Mouse (Mus musculus) erythroid progenitor cell, adult 5-6 weeks (primary cell): ENCODE data around the gene Wdr74. TPM values are rescaled to one million over a fixed set of nuclear protein-coding genes. Genes with fewer than 3 reads are reported as not detected.
"Not testable (repeated sequence)": the region's sequence is repeated elsewhere in the genome, so short reads cannot be mapped to it uniquely, and the experiment has no call there.

ENCODE experiments used
- ATAC-seq: replicated peaks from 2 replicates; pipeline ENCODE4 v1.8.0; 2016; ENCODE audit warnings: moderate number of reproducible peaks, mild to moderate bottlenecking, moderate TSS enrichment, inconsistent platforms; ENCODE audit not compliant: poor library complexity, low FRiP score, severe bottlenecking
- total RNA-seq, 2 experiments: library from RNA; stranded (forward) in 1 of 2; stranded (reverse) in 1 of 2; fragments of 150-400 nt in 1 of 2; fragments of 186-747, 209-891 nt in 1 of 2; gene quantifications; 2 replicates each; pipeline versions ENCODE4 v1.2.3 to v1.2.4; 2015 to 2017; ENCODE audit warnings: low replicate concordance in 2 of 2

The Wdr74 gene
- total RNA-seq, 2 experiments from 2014 or later, result 10.7 to 28.9 TPM

DNA sequence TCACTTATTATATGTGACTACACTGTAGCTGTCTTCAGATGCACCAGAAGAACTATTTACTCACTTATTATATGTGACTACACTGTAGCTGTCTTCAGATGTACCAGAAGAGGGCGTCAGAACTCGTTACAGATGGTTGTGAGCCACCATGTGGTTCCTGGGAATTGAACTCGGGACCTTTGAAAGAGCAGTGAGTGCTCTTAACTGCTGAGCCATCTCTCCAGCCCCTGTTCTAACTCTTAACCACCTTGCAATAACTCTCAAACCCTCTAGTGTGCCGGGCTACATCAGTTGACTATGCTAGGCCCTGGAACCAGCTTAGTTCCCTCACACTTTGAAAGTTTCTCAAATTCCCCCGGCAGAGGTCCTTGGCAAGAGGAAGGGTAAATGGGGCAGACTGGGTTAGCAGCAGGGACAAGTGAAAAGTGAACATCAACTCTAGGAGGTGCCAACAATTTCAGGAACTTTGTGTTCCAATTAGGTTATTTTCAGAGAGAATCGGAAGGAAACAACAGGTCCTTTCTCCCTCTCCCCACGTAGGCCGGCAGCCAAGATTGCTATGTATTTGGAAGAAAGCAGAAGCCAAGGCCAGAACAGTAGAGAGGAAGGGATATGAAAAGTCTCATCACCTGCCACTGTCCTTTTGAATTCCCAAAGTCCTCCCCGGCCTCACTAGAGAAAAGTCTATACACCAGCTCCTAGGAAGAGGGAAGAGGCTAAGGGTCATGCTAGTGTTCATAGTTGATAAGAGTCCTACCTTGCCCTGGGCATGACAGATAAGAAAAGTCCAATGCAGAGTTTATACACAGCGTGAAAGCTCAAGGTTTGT is 20.8 kb upstream of the Wdr74 start:
- peak; percentile 67 for ATAC-seq

DNA sequence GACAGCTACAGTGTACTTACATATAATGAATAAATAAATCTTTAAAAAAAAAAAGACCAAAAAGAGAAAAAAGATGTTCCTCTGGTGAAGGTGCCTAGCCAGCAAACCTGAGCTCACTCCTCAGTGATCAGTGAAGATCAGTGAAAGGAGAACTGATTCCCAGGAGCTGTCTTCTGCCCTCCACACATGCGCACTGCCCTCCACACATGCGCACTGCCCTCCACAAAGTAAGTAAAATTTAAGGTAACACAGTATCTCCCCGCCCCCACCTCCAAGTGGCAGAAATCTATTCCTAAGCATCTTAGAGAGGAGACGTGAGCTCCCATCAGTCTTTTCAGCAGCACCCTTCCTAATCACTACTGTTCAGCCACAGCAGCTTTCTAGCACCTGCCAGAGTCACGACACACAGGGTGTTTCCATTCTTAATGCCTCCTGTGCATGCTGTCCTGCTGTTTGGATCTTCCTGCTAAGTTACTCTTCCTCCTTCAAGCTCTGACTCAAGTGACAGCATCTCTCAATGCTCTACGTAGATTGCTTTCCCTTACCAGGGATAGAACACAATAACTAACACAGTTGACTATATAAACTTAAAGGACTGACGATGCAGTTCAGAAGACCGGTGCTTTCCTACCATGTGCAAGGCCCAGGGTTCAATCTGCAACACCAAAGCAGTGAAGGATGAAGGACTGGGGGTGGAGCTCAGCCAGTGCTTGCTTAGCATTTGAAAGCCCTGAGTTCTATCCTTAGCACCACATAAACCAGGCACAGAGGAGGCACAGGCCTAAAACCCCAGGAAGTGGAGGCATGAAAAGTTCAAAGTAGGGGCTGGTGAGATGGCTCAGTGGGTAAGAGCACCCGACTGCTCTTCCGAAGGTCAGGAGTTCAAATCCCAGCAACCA is 19.5 kb upstream of the Wdr74 start:
- ATAC-seq, result peak; percentile 26; the same call in 1 of the 2 replicates

DNA sequence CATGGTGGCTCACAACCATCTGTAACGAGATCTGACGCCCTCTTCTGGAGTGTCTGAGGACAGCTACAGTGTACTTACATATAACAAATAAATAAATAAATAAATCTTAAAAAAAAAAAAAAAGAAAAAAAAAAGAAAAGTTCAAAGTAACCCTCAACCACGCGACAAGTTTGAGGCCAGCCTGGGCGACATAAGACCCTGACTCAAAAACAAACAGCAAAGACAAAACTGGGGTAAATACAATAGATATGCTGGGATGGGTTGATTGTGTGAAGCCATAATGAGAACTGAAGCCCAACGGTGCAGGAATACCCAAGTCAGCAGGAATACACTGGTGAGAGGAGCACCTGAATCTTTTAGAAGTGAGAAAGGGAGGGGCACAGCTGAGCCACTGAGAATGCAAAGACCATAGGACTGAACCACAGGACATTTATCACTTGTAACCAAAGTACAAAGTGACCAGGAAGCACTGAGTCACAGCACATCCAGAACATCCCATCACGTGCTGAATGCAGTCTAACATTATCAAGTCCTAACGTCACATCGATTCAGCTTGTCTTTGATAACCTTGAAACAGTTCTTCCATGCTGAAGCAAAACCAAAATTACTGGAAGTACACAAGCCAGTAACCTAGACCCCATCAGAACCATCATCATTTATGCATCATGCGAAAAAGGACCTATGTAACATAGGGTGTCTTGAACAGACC is 18.7 kb upstream of the Wdr74 start:
- ATAC-seq, result no peak

DNA sequence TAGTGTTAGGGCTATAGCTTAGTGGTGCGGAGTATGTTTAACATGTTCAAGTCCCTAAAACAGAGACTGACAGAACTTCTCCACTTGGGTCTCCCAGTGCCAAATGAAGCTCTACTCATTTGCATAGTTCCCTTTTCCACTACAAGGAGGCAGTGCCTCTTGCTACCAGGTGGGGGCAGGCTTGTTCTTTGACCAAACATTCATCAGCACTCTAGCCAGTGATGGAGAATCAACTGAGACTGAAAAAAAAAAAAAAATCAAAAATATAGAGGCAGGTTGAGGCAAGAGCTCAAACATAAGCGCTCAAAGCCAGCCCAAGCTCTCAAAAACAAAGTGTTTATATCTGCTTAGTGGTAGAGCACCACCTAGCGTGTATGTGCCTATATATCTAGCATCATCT is 17.3 kb upstream of the Wdr74 start:
- peak; percentile 48 for ATAC-seq

DNA sequence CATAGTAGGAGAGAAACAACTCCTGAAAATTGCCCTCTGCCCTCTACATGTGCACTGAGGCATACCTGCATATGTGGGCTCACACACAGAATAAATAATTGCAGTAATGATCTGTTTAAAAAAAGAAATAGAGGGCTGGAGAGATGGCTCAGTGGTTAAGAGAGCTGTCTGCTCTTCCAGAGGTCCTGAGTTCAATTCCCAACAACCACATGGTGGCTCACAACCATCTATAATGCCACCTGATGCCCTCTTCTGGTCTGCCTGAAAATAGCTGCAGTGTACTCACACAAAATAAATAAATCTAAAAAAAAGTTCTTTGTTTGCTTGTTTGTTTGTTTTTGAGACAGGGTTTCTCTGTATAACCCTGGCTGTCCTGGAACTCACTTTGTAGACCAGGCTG is 16.6 kb upstream of the Wdr74 start:
- ATAC-seq, result not testable (repeated sequence)

DNA sequence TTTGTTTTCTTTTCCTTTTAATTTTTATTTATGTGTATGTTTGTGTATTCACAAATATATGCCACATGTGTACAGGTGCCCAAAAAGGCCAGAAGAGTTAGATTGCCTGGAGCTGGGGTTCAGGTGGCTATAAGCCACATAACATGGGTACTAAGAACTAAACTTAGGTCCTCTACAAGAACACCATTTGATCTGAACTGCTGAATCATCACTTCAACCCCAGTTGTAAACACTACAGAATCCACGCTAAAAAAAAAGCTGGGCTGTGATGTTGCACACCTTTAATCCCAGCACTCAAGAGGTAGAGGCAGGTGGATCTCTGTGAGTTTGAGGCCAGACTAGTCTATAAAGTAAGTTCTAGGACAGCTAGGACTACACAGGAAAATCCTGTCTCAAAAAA is 14.2 kb upstream of the Wdr74 start:
- no peak for ATAC-seq

DNA sequence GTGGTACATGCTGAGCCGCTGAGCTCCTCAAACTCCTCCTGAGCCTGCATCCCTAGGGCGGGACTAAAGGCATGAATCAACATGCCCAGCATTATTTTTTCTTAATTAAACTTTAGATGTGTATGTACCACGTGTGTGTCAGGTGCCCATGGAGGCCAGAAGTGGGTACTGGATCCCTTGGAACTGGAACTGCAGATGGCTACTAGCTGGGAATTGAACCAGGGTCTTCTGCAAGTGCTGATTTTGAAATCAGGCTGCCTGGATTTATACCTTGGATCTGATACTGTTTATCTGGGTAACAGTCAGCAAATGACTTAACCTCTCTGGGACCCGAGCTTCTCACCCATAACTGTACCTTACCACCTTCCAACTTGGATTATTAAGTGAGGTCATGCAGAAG is 13.6 kb upstream of the Wdr74 start:
- no peak for ATAC-seq

DNA sequence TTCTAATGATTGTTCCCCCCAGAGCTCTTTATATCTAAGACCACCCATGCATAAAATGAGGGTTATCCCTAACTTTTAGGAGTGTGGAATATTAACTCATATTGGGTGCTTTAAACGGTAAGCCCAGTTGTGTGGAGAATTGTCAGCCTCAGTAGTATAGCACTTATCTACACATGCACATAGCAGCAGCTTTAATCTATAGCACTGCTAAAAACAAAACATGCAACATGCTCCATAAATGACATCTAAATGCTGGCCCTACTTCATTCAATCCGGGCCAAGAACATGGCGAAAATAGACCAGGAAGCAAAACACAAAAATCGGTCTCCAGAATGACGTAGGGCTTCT is 13.1 kb upstream of the Wdr74 start:
- peak; percentile 16 for ATAC-seq

DNA sequence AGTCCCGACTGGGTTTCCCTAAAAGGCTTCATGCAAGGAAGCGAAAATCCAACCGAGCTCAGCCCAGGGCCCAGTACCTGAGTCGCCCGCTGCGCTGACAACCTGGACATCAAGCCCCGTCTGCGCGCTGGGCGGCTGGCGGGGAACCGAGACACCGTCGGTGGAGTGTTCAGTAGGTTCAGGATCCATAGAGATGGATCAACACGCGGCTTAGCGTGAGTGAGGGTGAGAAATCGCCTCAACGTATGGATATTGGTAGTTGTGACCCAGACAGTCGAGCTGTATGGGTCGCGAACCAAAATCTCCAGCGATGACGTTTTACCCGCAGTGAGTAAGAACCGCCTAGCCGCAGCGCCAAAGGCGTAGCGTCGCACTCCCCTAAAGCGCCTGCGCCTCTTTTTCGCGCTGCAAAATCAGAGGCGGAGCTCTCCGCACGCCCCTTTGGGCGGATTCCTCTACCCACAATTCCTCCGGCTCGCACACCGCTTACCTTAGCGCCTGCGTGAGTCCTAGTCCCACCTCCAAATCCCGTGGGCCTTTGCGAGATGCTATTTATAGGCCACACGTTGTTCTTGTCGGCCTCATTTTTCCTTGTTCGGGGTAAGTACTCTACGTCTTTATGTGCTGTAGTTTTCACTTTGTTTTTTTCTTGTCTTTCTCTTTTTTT is 12.6 kb upstream of the Wdr74 start, which contains the start of gene Slc3a2:
Gene Slc3a2, minus strand, starts transcription at position 463 of the 667 bp plus-strand sequence.
- peak; percentile 89 for ATAC-seq

DNA sequence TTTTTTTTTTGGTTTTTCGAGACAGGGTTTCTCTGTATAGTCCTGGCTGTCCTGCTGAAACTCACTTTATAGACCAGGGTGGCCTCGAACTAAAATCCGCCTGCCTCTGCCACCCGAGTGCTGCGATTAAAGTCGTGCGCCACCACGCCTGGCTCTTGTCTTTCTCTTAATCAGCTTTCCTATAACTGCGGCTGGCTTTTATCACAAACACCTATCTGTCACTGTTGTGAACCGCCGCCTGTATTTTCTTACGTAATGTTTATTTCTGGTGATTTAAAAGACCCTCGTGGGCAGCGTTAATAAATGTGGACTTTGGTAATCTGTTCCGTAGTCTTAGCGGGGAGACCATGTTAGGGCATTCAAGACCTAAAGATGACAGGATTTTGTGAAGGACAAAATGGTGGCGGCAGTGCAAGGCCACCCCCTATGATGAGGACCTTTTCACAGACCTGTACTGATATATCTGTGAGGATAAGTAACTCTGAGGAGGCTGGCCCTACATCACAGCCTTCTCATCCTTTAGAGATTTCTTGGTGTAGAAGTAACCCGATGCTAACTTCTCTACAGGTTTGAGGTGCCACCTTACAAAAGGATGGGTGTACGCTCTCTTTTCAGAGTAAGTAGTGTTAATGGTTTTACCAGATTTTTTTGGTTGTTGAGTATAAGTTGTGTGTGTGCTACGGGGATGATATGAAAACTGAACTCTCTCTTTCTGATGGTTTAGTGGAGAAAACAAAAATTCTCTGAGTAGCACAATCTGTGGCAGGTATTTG is 11.9 kb upstream of the Wdr74 start:
- 0 out of 2 replicates have a peak, but pooled peaks have one; percentile 17 for ATAC-seq

DNA sequence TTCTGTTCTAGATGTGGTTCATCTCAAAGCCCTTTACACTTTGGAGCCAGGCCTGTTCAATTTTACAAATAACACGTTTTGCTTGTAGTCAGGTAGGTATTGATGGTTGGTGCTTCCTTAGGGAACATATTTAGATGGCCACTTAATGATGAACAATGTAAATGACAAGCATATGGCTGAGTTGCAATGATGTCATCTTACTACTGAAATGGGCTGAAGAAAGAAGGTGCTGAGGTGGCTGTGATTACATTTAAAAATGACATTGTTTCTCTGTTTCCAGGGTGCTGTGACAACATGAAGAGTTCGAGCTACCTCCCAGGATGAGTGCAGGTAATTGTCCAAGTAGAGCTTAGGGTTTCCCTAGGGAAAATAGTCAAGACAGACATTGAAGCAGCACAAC is 11.2 kb upstream of the Wdr74 start:
- ATAC-seq, result no peak

DNA sequence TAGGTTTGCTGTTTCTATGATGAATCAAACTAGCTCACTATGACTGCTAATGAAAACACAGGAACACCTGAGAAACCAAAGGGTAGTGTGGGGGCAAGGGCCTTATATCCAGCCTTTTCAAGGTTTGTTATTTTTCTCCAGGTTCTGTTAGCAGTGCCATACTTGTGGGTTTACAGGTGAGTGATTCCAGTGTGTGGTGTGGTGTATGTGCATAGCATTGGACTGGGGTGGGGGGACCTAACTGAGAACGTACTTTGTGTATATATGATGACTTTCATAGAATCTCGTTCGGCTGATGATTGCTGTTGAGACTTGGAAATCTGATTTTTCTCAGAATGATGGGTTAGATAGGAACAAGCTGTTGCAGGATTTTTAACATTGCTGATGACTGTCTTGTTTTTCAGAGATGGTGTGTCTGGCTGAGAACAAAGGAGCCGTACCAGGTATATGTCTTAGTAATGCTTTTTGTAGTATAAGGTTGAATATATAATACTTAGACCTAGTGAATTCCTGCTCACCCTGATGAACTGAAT is 10.5 kb upstream of the Wdr74 start:
- ATAC-seq, result no peak

DNA sequence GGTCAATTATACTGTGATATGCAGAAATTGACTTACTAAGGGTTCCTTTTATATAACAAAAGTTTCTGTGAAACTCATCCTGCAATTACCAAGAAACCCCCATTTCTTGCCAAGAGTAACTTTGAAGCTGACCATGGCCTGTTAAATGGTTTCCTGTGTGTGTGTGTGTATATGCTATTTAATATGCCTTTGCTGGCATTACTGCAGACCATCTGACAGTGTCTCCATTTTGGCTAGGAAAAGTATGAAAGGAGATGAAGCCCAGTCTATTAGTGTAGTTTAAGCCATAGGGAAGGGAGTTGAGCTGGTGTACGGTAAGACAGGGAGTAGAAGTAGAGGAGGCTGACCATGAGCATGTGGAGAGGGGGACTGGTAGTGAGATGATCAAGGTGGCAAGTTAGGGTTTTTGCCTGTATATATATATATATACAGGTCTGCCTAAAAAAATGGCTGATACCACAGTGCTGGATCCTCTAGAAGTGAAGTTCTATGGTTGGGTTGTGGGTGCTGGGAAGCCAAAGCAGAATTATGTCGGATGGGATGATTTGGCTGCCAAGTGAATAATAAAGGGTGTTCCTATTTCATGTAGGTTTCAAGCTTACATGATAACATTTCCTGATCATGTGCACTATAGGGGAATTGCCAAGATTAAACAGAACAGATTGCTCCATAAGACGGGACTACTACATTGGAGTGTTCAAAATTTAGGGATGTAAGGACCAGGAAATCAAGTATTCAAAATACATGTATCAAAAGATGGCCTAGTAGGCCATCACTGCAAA is 8.8 kb upstream of the Wdr74 start:
- ATAC-seq, result no peak

DNA sequence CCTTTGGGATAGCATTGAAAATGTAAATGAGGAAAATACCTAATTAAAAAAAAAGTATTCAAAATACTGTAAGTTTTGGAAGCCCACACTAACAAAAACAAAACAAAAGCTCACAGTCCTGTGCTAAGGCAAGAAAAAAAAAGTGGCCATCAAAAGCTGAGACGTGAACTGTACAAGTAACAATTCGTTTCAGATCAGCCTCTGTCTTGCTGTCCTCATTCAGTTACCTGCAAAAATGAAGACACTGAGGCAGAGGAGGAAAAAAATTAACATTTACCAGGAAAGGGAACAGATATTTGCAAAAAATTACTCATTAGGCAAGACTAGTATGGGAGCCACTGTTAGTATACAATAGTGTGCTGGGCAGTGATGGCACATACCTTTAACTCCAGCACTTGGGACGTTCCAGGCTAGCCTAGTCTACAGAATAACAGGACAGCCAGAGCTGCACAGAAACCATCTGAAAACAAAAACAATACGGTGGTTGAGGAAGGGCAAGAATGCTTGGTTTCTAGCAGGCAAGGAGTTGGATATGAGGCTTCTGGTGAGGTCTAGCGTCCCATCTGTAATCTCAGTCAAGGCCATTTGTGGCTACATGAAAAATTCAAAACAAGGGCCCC is 8.0 kb upstream of the Wdr74 start:
- no peak for ATAC-seq

DNA sequence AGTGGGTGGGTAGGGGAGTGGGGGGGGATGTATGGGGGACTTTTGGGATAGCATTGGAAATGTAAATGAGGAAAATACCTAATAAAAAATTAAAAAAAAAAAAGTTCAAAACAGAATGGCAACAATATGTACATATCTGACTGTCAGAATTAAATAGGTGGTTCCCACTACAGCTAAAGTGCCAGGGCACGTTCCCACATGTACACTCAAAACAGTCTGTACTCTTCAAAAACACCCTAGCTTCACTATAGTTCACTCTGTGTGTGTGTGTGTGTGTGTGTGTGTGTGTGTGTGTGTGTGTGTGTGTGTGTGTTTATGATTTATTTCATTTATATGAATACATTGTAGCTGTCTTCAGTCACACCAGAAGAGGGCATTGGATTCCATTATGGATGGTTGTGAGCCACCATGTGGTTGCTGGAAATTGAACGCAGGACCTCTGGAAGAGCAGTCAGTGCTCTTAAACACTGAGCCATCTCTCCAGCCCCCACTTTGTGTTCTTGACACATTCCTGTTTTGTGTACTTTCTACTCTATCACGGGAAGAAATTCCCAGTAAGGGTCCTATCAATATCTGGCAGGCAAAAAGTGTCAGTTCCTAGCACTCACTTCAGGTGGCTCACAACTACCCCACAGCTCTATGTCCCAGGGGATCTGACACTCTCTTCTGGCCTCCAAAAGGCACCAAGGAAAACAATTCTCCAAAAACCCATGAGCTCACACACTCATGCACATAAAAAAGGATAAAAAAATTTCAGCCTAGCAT is 7.1 kb upstream of the Wdr74 start:
- ATAC-seq, result not testable (repeated sequence)

DNA sequence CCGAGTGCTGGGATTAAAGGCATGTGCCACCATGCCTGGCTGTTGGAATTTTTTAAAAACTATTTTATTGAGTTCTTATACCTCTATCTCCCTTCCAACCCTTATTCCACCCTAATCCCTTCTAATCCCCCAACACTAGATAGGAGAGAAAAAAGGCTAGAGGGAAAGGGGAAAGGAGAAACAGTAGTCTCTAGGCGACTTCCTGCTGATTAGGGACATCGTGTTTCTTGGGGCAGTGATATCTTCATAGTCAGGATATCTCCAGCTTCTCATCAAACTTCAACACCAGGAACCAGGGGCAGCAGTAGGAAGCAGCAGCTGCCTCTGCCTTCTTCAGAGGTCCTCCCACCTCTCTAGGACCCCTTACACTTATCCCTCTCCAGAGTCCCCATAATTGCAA is 1.3 kb upstream of the Wdr74 start:
- ATAC-seq, result no peak

DNA sequence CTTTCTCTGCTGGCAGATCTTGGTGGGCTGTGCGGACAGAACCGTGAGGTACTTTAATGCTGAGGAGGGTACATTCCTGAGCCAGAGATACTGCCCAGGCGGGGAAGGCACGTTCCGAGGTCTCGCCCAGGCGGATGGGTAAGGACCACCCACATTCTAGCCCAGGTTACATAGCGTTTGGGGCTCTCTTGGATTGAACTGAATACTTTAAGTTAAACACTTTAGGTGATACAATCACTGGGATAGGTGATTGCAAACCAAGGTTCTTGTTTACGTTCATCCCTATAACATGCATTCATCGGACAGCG is 487 bp downstream of the Wdr74 start:
- no peak for ATAC-seq
